Mouse (Mus musculus): ENCODE measurements around the gene Gm12248. TPM values are rescaled to one million over a fixed set of nuclear protein-coding genes. Genes with fewer than 3 reads are reported as not detected.

Gm12248 gene
- polyA plus RNA-seq (2012), result not detected in 2 replicates

- no peak for TF ChIP-seq GATA1 (IDR thresholded peaks at IDR 0.05; ENCODE audit: low read length)
Observed at GRCm38 (mm10) chr11:58093021-58093528, at the start of gene Gm12248. Gene Gm12248, minus strand, starts transcription at chr11:58093134.

GRCm38 (mm10) chr11:58139466-58139865 lies 46.5 kb upstream of the Gm12248 start:
- no peak for TF ChIP-seq GATA1 (IDR thresholded peaks at IDR 0.05; ENCODE audit: low read length)

GRCm38 (mm10) chr11:58138821-58139220 lies 45.9 kb upstream of the Gm12248 start:
- TF ChIP-seq GATA1 (IDR thresholded peaks at IDR 0.05; ENCODE audit: low read length), result no peak

- TF ChIP-seq GATA1 (IDR thresholded peaks at IDR 0.05; ENCODE audit: low read length), result no peak
Observed at GRCm38 (mm10) chr11:58136677-58137076, 43.7 kb upstream of the Gm12248 start.

GRCm38 (mm10) chr11:58135296-58135695 lies 42.4 kb upstream of the Gm12248 start:
- TF ChIP-seq GATA1 (IDR thresholded peaks at IDR 0.05; ENCODE audit: low read length), result no peak

GRCm38 (mm10) chr11:58134869-58135268 lies 41.9 kb upstream of the Gm12248 start:
- no peak for TF ChIP-seq GATA1 (IDR thresholded peaks at IDR 0.05; ENCODE audit: low read length)

- TF ChIP-seq GATA1 (IDR thresholded peaks at IDR 0.05; ENCODE audit: low read length), result no peak
Observed at GRCm38 (mm10) chr11:58132026-58132425, 39.1 kb upstream of the Gm12248 start.

- TF ChIP-seq GATA1 (IDR thresholded peaks at IDR 0.05; ENCODE audit: low read length), result no peak
Observed at GRCm38 (mm10) chr11:58129302-58129843, 36.4 kb upstream of the Gm12248 start.

- TF ChIP-seq GATA1 (IDR thresholded peaks at IDR 0.05; ENCODE audit: low read length), result no peak
Observed at GRCm38 (mm10) chr11:58127544-58127943, 34.6 kb upstream of the Gm12248 start.

GRCm38 (mm10) chr11:58126397-58127160 lies 33.6 kb upstream of the Gm12248 start:
- TF ChIP-seq GATA1 (IDR thresholded peaks at IDR 0.05; ENCODE audit: low read length), result no peak

GRCm38 (mm10) chr11:58125021-58125420 lies 32.1 kb upstream of the Gm12248 start:
- TF ChIP-seq GATA1 (IDR thresholded peaks at IDR 0.05; ENCODE audit: low read length), result no peak

- TF ChIP-seq GATA1 (IDR thresholded peaks at IDR 0.05; ENCODE audit: low read length), result no peak
Observed at GRCm38 (mm10) chr11:58123711-58124110, 30.8 kb upstream of the Gm12248 start.

- no peak for TF ChIP-seq GATA1 (IDR thresholded peaks at IDR 0.05; ENCODE audit: low read length)
Observed at GRCm38 (mm10) chr11:58121351-58121750, 28.4 kb upstream of the Gm12248 start.

- no peak for TF ChIP-seq GATA1 (IDR thresholded peaks at IDR 0.05; ENCODE audit: low read length)
Observed at GRCm38 (mm10) chr11:58120655-58121054, 27.7 kb upstream of the Gm12248 start.

- TF ChIP-seq GATA1 (IDR thresholded peaks at IDR 0.05; ENCODE audit: low read length), result no peak
Observed at GRCm38 (mm10) chr11:58117044-58117652, 24.2 kb upstream of the Gm12248 start.

- no peak for TF ChIP-seq GATA1 (IDR thresholded peaks at IDR 0.05; ENCODE audit: low read length)
Observed at GRCm38 (mm10) chr11:58116560-58116959, 23.6 kb upstream of the Gm12248 start.
